Mouse (Mus musculus) forebrain, embryonic 10.5 days (tissue): ENCODE measurements at regions not wholly inside any gene's neighbourhood (a gene's known extent, or its start where the extent isn't known, plus 50 kb on each side); places are given as distances from the start of the nearest gene placed in this dataset.

ENCODE experiments used
- DNase-seq: peaks from one replicate; pipeline ENCODE4 v3.0.0-alpha.2; 2017; ENCODE audit warnings: low spot score; ENCODE audit errors: extremely low spot score
- H3K27ac ChIP-seq: fragments of 300-500 bp; sonication (generic); 2 replicates; pipeline ENCODE4 v1.5.1; 2016; ENCODE audit warnings: mild to moderate bottlenecking
- H3K27me3 ChIP-seq: fragments of 300-500 bp; sonication (generic); 2 replicates; pipeline ENCODE4 v1.6.1; 2016; ENCODE audit warnings: mild to moderate bottlenecking; ENCODE audit not compliant: poor library complexity, severe bottlenecking
- H3K36me3 ChIP-seq: fragments of 300-500 bp; sonication (generic); replicated peaks from 2 replicates; pipeline ENCODE4 v1.6.1; 2016; ENCODE audit warnings: mild to moderate bottlenecking, moderate library complexity
- H3K4me1 ChIP-seq: fragments of 300-500 bp; sonication (generic); 2 replicates; pipeline ENCODE4 v1.6.1; 2016
- H3K4me3 ChIP-seq: fragments of 300-500 bp; sonication (generic); 2 replicates; pipeline ENCODE4 v1.5.1; 2016; ENCODE audit warnings: mild to moderate bottlenecking, moderate library complexity
- H3K9me3 ChIP-seq: fragments of 300-500 bp; sonication (generic); 2 replicates; pipeline ENCODE4 v1.6.1; 2016; ENCODE audit warnings: mild to moderate bottlenecking, moderate library complexity
- WGBS: fragments of 180-500 bp; shearing (Covaris S2); methylation state at CpG from one replicate; pipeline ENCODE4 v1.1.7; 2016; 5-methylcytosine and 5-hydroxymethylcytosine counted together

GRCm38 (mm10) chr8:40210871-40211270 lies 464.0 kb upstream of the Adam24 start:
- no peaks in the 10 kb centered on the region for H3K36me3 ChIP-seq
- no peaks in the 10 kb centered on the region for H3K9me3 ChIP-seq
- H3K27me3 ChIP-seq: no peaks in the 10 kb centered on the region
- DNase-seq: no peak
- H3K4me1 ChIP-seq: no peaks in the 10 kb centered on the region
- WGBS: 93% methylated on average over 4 of the region's 4 CpGs
- no peak overlapping the region for H3K27ac ChIP-seq
- H3K4me3 ChIP-seq: no peak overlapping the region

DNA sequence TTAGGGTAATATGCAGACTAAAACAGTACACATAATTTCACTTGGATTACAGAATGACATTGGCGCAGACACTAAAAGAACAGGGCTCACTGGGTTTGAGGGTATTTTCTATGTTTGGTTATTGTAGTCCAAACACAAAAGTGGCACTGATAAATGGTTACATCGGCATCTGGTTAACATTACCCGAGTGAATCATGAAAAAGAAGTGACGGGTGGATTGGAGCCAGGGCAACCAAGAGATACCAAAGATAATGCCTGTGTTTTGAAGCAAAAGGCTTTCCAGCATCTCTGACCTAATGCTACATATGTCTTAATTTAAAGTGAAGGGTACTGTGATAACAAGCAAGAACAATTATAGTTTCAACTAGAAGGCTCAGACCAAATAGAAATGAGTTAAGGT lies 451.4 kb upstream of the Adam24 start:
- no peak overlapping the region for H3K27ac ChIP-seq
- DNase-seq: no peak
- no peak overlapping the region for H3K4me3 ChIP-seq
- no peaks in the 10 kb centered on the region for H3K4me1 ChIP-seq
- no peaks in the 10 kb centered on the region for H3K27me3 ChIP-seq
- 91% methylated on average over 4 of the region's 4 CpGs for WGBS
- H3K9me3 ChIP-seq: no peaks in the 10 kb centered on the region
- H3K36me3 ChIP-seq: no peaks in the 10 kb centered on the region

GRCm38 (mm10) chr8:40227262-40227661 lies 447.6 kb upstream of the Adam24 start:
- no peaks in the 10 kb centered on the region for H3K9me3 ChIP-seq
- WGBS: 70% methylated on average over 1 of the region's 1 CpGs
- no peak overlapping the region for H3K4me3 ChIP-seq
- H3K27me3 ChIP-seq: no peaks in the 10 kb centered on the region
- H3K4me1 ChIP-seq: no peaks in the 10 kb centered on the region
- no peaks in the 10 kb centered on the region for H3K36me3 ChIP-seq
- DNase-seq: no peak
- H3K27ac ChIP-seq: no peak overlapping the region
